ENCODE assay signal across 11 mouse cellular contexts in the genomic region with DNA sequence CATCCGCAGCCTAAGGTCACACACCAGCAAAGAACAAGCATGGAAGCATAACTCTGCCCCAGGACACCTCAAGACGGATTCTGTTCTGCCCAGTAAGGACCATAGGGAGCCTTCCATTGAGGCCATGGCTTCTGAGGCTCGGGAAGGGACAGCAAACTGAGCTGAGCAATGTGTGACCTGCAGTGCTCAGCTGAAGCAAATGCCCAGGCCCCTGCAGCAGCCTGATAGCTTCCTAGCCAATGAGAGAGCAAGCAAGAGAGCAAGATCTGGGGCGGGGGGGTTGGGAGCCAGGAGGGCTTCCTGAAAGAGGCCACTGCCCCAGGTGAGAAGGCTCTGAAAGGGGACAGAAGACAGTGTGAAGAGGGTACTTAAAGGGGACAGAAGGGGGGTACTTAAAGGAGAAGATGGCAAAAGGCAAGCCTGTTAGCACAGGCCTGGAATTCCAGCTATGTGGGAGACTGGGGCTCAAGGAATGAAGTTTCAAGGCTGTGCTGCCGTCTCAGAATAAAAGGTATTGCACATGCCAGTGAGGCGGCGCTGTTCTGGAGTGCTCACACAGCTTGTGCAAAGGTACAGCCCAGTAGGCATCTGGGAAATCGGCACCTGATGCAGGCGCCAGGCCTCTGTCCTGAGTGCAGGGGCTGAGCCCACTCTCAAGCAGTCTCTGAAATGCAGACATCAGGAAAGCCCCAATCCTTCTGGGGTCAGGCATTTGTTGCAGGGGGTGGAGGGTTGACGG.
DNase-seq lines count a peak whose midpoint lies in the region; ATAC-seq and TF ChIP-seq lines count a peak whose summit lies in the region.
"Had no signal": no experiment of that assay in that cellular context is flagged by ENCODE, and none has a peak within 500 bp of the region (broad histone marks: within the 10 kb centered on the region; RNA-seq: fewer than 3 reads in every experiment).

No protein-coding gene starts in this region.

- H3K4me3 ChIP-seq in midbrain, embryonic 10.5 days = no peak overlapping the region
- no peak overlapping the region for H3K4me3 ChIP-seq in midbrain, embryonic 11.5 days (ENCODE audit: low read depth, low read length)
- H3K4me3 ChIP-seq in limb, embryonic 14.5 days (replicated peaks; ENCODE audit: low read length) = no peak overlapping the region

- H3K27ac ChIP-seq in midbrain, embryonic 10.5 days (replicated peaks) = peak overlapping the region; percentile 42; the same call in 1 of the 2 replicates
- H3K27ac ChIP-seq in midbrain, embryonic 11.5 days (ENCODE audit: low read depth, low read length) = no peak overlapping the region
- 0 out of 2 replicates have a peak overlapping the region, but pooled peaks have one; percentile 33 for H3K27ac ChIP-seq in limb, embryonic 14.5 days (replicated peaks; ENCODE audit: low read depth, low read length)

- no peaks in the 10 kb centered on the region; the same call in 1 of the 2 replicates for H3K27me3 ChIP-seq in midbrain, embryonic 10.5 days (ENCODE audit: low read depth, poor library complexity, severe bottlenecking)
- H3K27me3 ChIP-seq in midbrain, embryonic 11.5 days (ENCODE audit: control insufficient read depth, insufficient read depth, low read length) = no peaks in the 10 kb centered on the region
- H3K27me3 ChIP-seq in limb, embryonic 14.5 days (ENCODE audit: control insufficient read depth, insufficient read depth, low read length) = no peaks in the 10 kb centered on the region

- no peak overlapping the region for H3K4me2 ChIP-seq in midbrain, embryonic 11.5 days
- H3K4me2 ChIP-seq in limb, embryonic 14.5 days (replicated peaks; ENCODE audit: low read depth, low read length, severe bottlenecking) = no peak overlapping the region

- peaks cover 34% of the 10 kb centered on the region for H3K4me1 ChIP-seq in midbrain, embryonic 10.5 days
- H3K4me1 ChIP-seq in midbrain, embryonic 11.5 days (ENCODE audit: control insufficient read depth, insufficient read depth, low read length) = no peaks in the 10 kb centered on the region
- peaks cover 53% of the 10 kb centered on the region for H3K4me1 ChIP-seq in limb, embryonic 14.5 days (ENCODE audit: control insufficient read depth, insufficient read depth, low read length)

- H3K9ac ChIP-seq in midbrain, embryonic 11.5 days (ENCODE audit: low read length) = no peak overlapping the region
- H3K9ac ChIP-seq in limb, embryonic 14.5 days (ENCODE audit: low read depth, low read length, severe bottlenecking) = no peak overlapping the region; the same call in 1 of the 2 replicates

- 61% methylated on average over 10 of the region's 10 CpGs for WGBS in midbrain, embryonic 10.5 days
- 55% methylated on average over 10 of the region's 10 CpGs for WGBS in midbrain, embryonic 11.5 days
- WGBS in limb, embryonic 14.5 days = 40% methylated on average over 10 of the region's 10 CpGs

- H3K9me3 ChIP-seq in midbrain, embryonic 10.5 days (replicated peaks) = no peaks in the 10 kb centered on the region
- no peaks in the 10 kb centered on the region for H3K9me3 ChIP-seq in midbrain, embryonic 11.5 days (ENCODE audit: control insufficient read depth, low read length)
- no peaks in the 10 kb centered on the region for H3K9me3 ChIP-seq in limb, embryonic 14.5 days (ENCODE audit: control insufficient read depth, low read length)

- H3K36me3 ChIP-seq in midbrain, embryonic 10.5 days = no peaks in the 10 kb centered on the region
- H3K36me3 ChIP-seq in midbrain, embryonic 11.5 days (ENCODE audit: control insufficient read depth, insufficient read depth, low read length) = no peaks in the 10 kb centered on the region
- H3K36me3 ChIP-seq in limb, embryonic 14.5 days (ENCODE audit: control insufficient read depth, insufficient read depth, low read length) = no peaks in the 10 kb centered on the region; the same call in 1 of the 2 replicates

- ATAC-seq in midbrain, embryonic 11.5 days (ENCODE audit: low FRiP score) = no peak
- no peak for ATAC-seq in limb, embryonic 14.5 days (ENCODE audit: low FRiP score, low read depth)
- ATAC-seq: midbrain, embryonic 16.5 days had no signal

- peak; percentile 53 for DNase-seq in embryo, embryonic 10 days (ENCODE audit: low spot score)
- no peak for DNase-seq in embryo, embryonic 9.5 days (ENCODE audit: extremely low spot score)
- DNase-seq in midbrain, embryonic 10.5 days (ENCODE audit: low spot score) = no peak
- no peak for DNase-seq in midbrain, embryonic 11.5 days (ENCODE audit: low spot score, missing footprints)
- no peak for DNase-seq in limb, embryonic 14.5 days (ENCODE audit: low spot score)
- DNase-seq in B cell, adult 2 months = no peak
- DNase-seq in right cerebral cortex, postnatal 14 days = no peak
- no peak for DNase-seq in left cerebral cortex, adult 18-20 months (ENCODE audit: low spot score in 2 of 2)
- DNase-seq: cerebellum, postnatal 36 days; gastrocnemius, postnatal 25 days had no signal

- TF ChIP-seq POLR2A in limb, embryonic 14.5 days (IDR thresholded peaks at IDR 0.05; ENCODE audit: borderline replicate concordance, extremely low read depth, insufficient read depth, insufficient read length) = no peak
